Mouse (Mus musculus) midbrain, postnatal 0 days (tissue): ENCODE measurements around the gene Psenen. TPM values are rescaled to one million over a fixed set of nuclear protein-coding genes. Genes with fewer than 3 reads are reported as not detected.
A peak's percentile ranks its signal among the peaks of the same experiment; 100 is the strongest.

Source experiments
- ATAC-seq: fragments of 200-750 bp; cut with Nextera tagmentation; 2 replicates; pipeline ENCODE4 v1.8.0; 2017; ENCODE audit warnings: moderate number of reproducible peaks, mild to moderate bottlenecking, moderate TSS enrichment, moderate library complexity; ENCODE audit not compliant: low FRiP score
- DNase-seq: peaks from one replicate; pipeline ENCODE4 v3.0.0-alpha.2; 2015; ENCODE audit warnings: low spot score
- H3K27ac ChIP-seq: fragments of 300-500 bp; sonication (generic); 2 replicates; pipeline ENCODE4 v1.5.1; 2014; ENCODE audit warnings: low read depth, mild to moderate bottlenecking, low read length, mixed read lengths
- H3K27me3 ChIP-seq: fragments of 300-500 bp; sonication (generic); 2 replicates; pipeline ENCODE4 v1.6.1; 2014; ENCODE audit warnings: low read length, control low read depth, mixed read lengths; ENCODE audit not compliant: insufficient read depth
- H3K36me3 ChIP-seq: fragments of 300-500 bp; sonication (generic); 2 replicates; pipeline ENCODE4 v1.6.1; 2014; ENCODE audit warnings: low read length, control low read depth, mixed read lengths; ENCODE audit not compliant: insufficient read depth
- H3K4me1 ChIP-seq: fragments of 300-500 bp; sonication (generic); 2 replicates; pipeline ENCODE4 v1.6.1; 2014; ENCODE audit warnings: mild to moderate bottlenecking, control low read depth, antibody characterized with exemption, low read length, mixed read lengths; ENCODE audit not compliant: insufficient read depth
- H3K4me2 ChIP-seq: fragments of 300-500 bp; sonication (generic); 2 replicates; pipeline ENCODE4 v1.6.1; 2014; ENCODE audit warnings: low read depth, mild to moderate bottlenecking, low read length, mixed read lengths; ENCODE audit not compliant: poor library complexity, severe bottlenecking
- H3K4me3 ChIP-seq: fragments of 300-500 bp; sonication (generic); 2 replicates; pipeline ENCODE4 v1.5.1; 2014; ENCODE audit warnings: low read depth, mild to moderate bottlenecking, low read length, moderate library complexity
- H3K9ac ChIP-seq: fragments of 300-500 bp; sonication (generic); replicated peaks from 2 replicates; pipeline ENCODE4 v1.6.1; 2014; ENCODE audit warnings: mild to moderate bottlenecking, low read length, moderate library complexity, mixed read lengths; ENCODE audit not compliant: poor library complexity, severe bottlenecking
- H3K9me3 ChIP-seq: fragments of 300-500 bp; sonication (generic); 2 replicates; pipeline ENCODE4 v1.6.1; 2016; ENCODE audit warnings: low read length, control low read depth
- CTCF ChIP-seq: IDR thresholded peaks from 2 replicates; pipeline ENCODE4 v1.5.1; 2016; ENCODE audit warnings: antibody characterized with exemption, mild to moderate bottlenecking
- WGBS: fragments of 180-500 bp; shearing (Covaris S2); extraction: QIAGEN DNeasy Blood & Tissue Kit; methylation state at CpG from one replicate; pipeline ENCODE4 v1.1.7; 2014; 5-methylcytosine and 5-hydroxymethylcytosine counted together
- polyA plus RNA-seq: library from polyadenylated mRNA; unstranded; fragments of >200 nt; fragmentation: Nextera tagmentation; extraction: Ambion mirVana; gene quantifications from 2 replicates; pipeline ENCODE4 v1.2.1, GENCODE M21; 2015
- total RNA-seq: library from RNA; depleted of rRNA; stranded (reverse); fragments of >200 nt; gene quantifications from 2 replicates; pipeline ENCODE4 v1.2.3, GENCODE M21; 2014

Psenen gene
- total and polyA plus RNA-seq, 2 experiments from 2014 or later, result 133 to 135 TPM

DNA sequence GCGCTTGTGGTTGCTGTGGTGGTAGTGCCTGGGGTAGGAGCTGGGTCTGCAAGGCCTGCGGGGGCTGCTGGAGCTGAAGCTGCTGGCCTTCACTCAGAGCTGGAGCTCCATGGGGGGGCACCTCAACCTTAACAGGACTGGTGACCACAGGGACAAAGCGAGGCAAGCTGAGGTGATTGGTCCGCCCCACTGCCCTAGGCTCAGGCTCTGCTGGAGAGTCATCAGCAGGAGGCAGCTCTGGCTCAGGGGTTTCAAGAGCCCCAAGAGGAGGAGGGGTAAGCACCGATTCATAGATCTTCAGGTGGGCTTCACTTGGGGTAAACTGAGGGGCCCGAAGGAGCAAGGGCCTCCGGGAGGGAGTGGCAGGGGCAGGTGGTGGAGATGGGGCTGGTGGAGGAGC lies 21.7 kb upstream of the Psenen start:
- Histone ChIP-seq H3K9ac (no peak overlapping the region), H3K4me3 (no peak overlapping the region), H3K27ac (no peak overlapping the region), H3K4me2 (no peak overlapping the region), H3K4me1 (peaks cover 9% of the 10 kb centered on the region; the same call in 1 of the 2 replicates), H3K27me3 (no peaks in the 10 kb centered on the region), H3K9me3 (no peaks in the 10 kb centered on the region), H3K36me3 (peaks cover 55% of the 10 kb centered on the region)
- WGBS, result 92% methylated on average over 7 of the region's 7 CpGs
- DNase-seq, result no peak
- ATAC-seq, result no peak
- no peak for TF ChIP-seq CTCF

DNA sequence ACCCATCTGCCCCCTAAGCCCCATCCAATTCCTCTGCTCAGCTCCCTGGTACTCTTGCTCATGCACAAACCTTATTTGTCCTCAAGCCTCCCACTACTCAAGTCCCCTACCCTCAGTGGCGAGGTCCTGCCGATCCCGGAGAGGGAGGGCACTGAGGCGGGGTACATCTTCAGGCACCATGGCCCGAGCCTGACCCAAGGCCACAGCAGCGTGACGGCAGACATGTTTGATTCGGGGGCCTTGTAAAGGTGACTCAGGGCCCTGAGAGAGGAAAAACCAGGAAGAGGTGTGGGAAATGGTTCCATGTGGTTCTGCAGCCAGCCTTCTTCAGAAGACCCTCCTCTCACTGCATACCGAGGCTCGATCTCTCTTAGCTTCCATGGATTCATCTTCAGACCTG lies 20.9 kb upstream of the Psenen start:
- no peak for DNase-seq
- Histone ChIP-seq H3K4me3 (no peak overlapping the region), H3K9ac (no peak overlapping the region), H3K27me3 (no peaks in the 10 kb centered on the region), H3K27ac (no peak overlapping the region), H3K4me2 (no peak overlapping the region), H3K9me3 (no peaks in the 10 kb centered on the region), H3K36me3 (peaks cover 64% of the 10 kb centered on the region), H3K4me1 (peaks cover 9% of the 10 kb centered on the region; the same call in 1 of the 2 replicates)
- no peak for ATAC-seq
- 93% methylated on average over 10 of the region's 10 CpGs for WGBS
- TF ChIP-seq CTCF, result no peak

DNA sequence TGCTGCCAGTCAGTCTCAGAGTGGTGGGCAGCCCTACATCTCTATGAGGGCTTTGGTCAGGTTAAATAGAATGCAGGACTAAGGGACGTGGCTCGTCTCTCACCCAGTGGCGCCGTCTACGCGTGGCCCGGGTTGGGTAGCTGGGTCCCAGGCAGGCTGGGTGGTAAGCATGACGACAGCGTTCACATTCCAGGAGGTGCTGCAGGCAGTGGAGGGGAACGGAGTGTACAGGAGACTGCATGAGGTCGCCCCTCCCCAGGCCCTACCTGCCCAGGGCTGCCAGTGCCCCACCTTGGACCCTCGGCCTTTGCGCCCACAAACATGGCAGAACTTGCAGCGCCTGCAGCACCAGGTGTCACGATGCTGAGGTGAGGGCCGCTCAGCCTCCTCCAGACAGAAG lies 18.1 kb upstream of the Psenen start:
- no peaks in the 10 kb centered on the region for H3K4me1 ChIP-seq
- TF ChIP-seq CTCF, result no peak
- no peak overlapping the region for H3K9ac ChIP-seq
- peaks cover 91% of the 10 kb centered on the region for H3K36me3 ChIP-seq
- no peaks in the 10 kb centered on the region for H3K9me3 ChIP-seq
- H3K27me3 ChIP-seq, result no peaks in the 10 kb centered on the region
- no peak overlapping the region for H3K27ac ChIP-seq
- H3K4me3 ChIP-seq, result no peak overlapping the region
- WGBS, result 95% methylated on average over 16 of the region's 16 CpGs
- DNase-seq, result no peak
- no peak overlapping the region for H3K4me2 ChIP-seq
- no peak for ATAC-seq

DNA sequence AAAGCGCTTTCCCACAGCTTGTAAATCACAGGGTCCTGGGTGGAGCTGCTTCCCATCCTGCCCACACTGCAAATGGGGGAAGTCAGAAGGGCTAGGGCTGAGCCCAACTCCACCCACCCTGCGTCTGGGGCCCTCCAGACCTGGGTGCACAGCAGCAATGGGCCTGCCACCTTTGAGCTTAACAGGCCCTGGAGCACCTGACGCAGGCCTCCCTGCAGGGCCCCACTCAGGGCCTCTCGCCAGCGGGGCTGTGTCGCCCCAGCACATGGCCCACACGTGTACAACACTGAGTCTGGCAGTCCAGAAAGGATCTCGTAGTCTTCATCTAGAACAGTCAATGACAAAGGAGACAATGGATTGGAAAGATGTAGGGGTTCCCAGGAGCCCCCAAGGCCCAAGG lies 16.5 kb upstream of the Psenen start:
- ATAC-seq, result no peak
- H3K9ac ChIP-seq, result no peak overlapping the region
- no peaks in the 10 kb centered on the region for H3K9me3 ChIP-seq
- no peak for DNase-seq
- no peak overlapping the region for H3K4me2 ChIP-seq
- H3K4me3 ChIP-seq, result no peak overlapping the region
- peaks cover 97% of the 10 kb centered on the region for H3K36me3 ChIP-seq
- no peaks in the 10 kb centered on the region for H3K4me1 ChIP-seq
- no peak overlapping the region for H3K27ac ChIP-seq
- no peaks in the 10 kb centered on the region for H3K27me3 ChIP-seq
- WGBS, result 92% methylated on average over 8 of the region's 8 CpGs
- TF ChIP-seq CTCF, result no peak

- no peak overlapping the region for H3K27ac ChIP-seq
- no peaks in the 10 kb centered on the region for H3K4me1 ChIP-seq
- WGBS, result 89% methylated on average over 2 of the region's 2 CpGs
- TF ChIP-seq CTCF, result no peak
- H3K4me2 ChIP-seq, result no peak overlapping the region
- peaks cover 94% of the 10 kb centered on the region for H3K36me3 ChIP-seq
- DNase-seq, result peak; percentile 35
- no peak overlapping the region for H3K4me3 ChIP-seq
- H3K9me3 ChIP-seq, result no peaks in the 10 kb centered on the region
- ATAC-seq, result no peak
- no peaks in the 10 kb centered on the region for H3K27me3 ChIP-seq
- H3K9ac ChIP-seq, result no peak overlapping the region
These were observed 9.5 kb upstream of the Psenen start for GRCm38 (mm10) chr7:30572969-30573368.

GRCm38 (mm10) chr7:30572389-30572788 lies 9.0 kb upstream of the Psenen start:
- no peak for ATAC-seq

More at GRCm38 (mm10) chr7:30572389-30572788, 9.0 kb upstream of the Psenen start:
- Histone ChIP-seq H3K9me3 (no peaks in the 10 kb centered on the region), H3K27me3 (no peaks in the 10 kb centered on the region), H3K9ac (no peak overlapping the region), H3K4me3 (no peak overlapping the region), H3K36me3 (peaks cover 92% of the 10 kb centered on the region), H3K27ac (no peak overlapping the region), H3K4me1 (no peaks in the 10 kb centered on the region), H3K4me2 (no peak overlapping the region)
- 84% methylated on average over 5 of the region's 5 CpGs for WGBS
- no peak for TF ChIP-seq CTCF
- DNase-seq, result no peak
